Mouse (Mus musculus): ENCODE data around the gene Eefsec. TPM values are rescaled to one million over a fixed set of nuclear protein-coding genes. Genes with fewer than 3 reads are reported as not detected.

The Eefsec gene
- total and polyA plus RNA-seq, 2 experiments from 2014 or later, result 22.9 to 28.4 TPM

GRCm38 (mm10) chr6:88447454-88447853 lies 1.1 kb upstream of the Eefsec start:
- H3K27me3 ChIP-seq (ENCODE audit: insufficient read depth, low read length), result no peaks in the 10 kb centered on the region; the same call in 1 of the 2 replicates
- H3K4me3 ChIP-seq (ENCODE audit: low read depth, low read length), result no peak overlapping the region
- H3K36me3 ChIP-seq (ENCODE audit: insufficient read depth), result no peaks in the 10 kb centered on the region
- H3K9me3 ChIP-seq (ENCODE audit: low read length), result no peaks in the 10 kb centered on the region
- no peak for TF ChIP-seq CTCF (IDR thresholded peaks at IDR 0.05; ENCODE audit: low read depth)
- ATAC-seq, result no peak
- H3K4me2 ChIP-seq (ENCODE audit: low read depth), result no peak overlapping the region
- no peak overlapping the region for H3K9ac ChIP-seq
- WGBS, result 13% methylated on average over 4 of the region's 4 CpGs
- no peak for DNase-seq
- 0 out of 2 replicates have a peak, but pooled peaks cover 5% of the 10 kb centered on the region for H3K4me1 ChIP-seq (ENCODE audit: insufficient read depth)
- no peak overlapping the region for H3K27ac ChIP-seq (ENCODE audit: low read depth, low read length)

GRCm38 (mm10) chr6:88445661-88446060 lies 678 bp downstream of the Eefsec start:
- Histone ChIP-seq H3K27me3 (ENCODE audit: insufficient read depth, low read length) (no peaks in the 10 kb centered on the region), H3K9ac (peak overlapping the region; percentile 91), H3K4me1 (ENCODE audit: insufficient read depth) (0 out of 2 replicates have a peak, but pooled peaks cover 5% of the 10 kb centered on the region), H3K4me2 (ENCODE audit: low read depth) (peak overlapping the region; percentile 77), H3K9me3 (ENCODE audit: low read length) (no peaks in the 10 kb centered on the region), H3K36me3 (ENCODE audit: insufficient read depth) (no peaks in the 10 kb centered on the region), H3K27ac (ENCODE audit: low read depth, low read length) (no peak overlapping the region; the same call in 1 of the 2 replicates), H3K4me3 (ENCODE audit: low read depth, low read length) (peak overlapping the region; percentile 80)
- 12% methylated on average over 5 of the region's 5 CpGs for WGBS
- DNase-seq (no peak), ATAC-seq (no peak)
- no peak for TF ChIP-seq CTCF (IDR thresholded peaks at IDR 0.05; ENCODE audit: low read depth)

- H3K4me1 ChIP-seq (ENCODE audit: insufficient read depth), result 0 out of 2 replicates have a peak, but pooled peaks cover 5% of the 10 kb centered on the region
Observed at GRCm38 (mm10) chr6:88444076-88444750, 2.1 kb downstream of the Eefsec start.

DNA sequence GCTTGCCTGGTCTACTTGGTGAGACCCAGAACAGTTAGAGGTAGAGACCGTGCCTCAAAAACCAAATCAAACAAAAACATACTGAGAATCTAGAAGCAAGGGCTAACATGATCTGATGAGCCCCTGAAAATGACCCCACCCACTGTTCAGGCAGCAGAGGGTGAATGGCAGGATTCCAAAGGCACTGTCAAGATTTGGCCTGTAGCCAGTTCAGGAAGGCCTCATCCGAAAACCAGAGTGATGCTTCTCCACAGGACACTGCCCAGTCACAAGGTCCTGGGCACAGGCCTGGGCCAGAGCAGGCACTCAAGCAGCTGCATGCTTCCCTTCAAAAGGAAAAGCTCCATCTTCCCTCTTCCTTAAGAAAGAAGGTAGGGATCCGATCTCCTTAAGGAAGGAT lies 2.9 kb downstream of the Eefsec start:
- no peak overlapping the region for H3K9ac ChIP-seq
- no peak overlapping the region for H3K27ac ChIP-seq (ENCODE audit: low read depth, low read length)
- H3K9me3 ChIP-seq (ENCODE audit: low read length), result no peaks in the 10 kb centered on the region
- no peaks in the 10 kb centered on the region for H3K27me3 ChIP-seq (ENCODE audit: insufficient read depth, low read length)
- H3K4me1 ChIP-seq (ENCODE audit: insufficient read depth), result 0 out of 2 replicates have a peak, but pooled peaks cover 5% of the 10 kb centered on the region
- H3K4me3 ChIP-seq (ENCODE audit: low read depth, low read length), result no peak overlapping the region
- no peak for TF ChIP-seq CTCF (IDR thresholded peaks at IDR 0.05; ENCODE audit: low read depth)
- no peaks in the 10 kb centered on the region for H3K36me3 ChIP-seq (ENCODE audit: insufficient read depth)
- no peak for DNase-seq
- 68% methylated on average over 3 of the region's 3 CpGs for WGBS
- H3K4me2 ChIP-seq (ENCODE audit: low read depth), result no peak overlapping the region
- ATAC-seq, result no peak

More at GRCm38 (mm10) chr6:88444076-88444750, 2.1 kb downstream of the Eefsec start:
- DNase-seq, result no peak
- H3K4me3 ChIP-seq (ENCODE audit: low read depth, low read length), result no peak overlapping the region
- no peak overlapping the region for H3K27ac ChIP-seq (ENCODE audit: low read depth, low read length)
- H3K27me3 ChIP-seq (ENCODE audit: insufficient read depth, low read length), result no peaks in the 10 kb centered on the region
- H3K4me2 ChIP-seq (ENCODE audit: low read depth), result no peak overlapping the region
- H3K36me3 ChIP-seq (ENCODE audit: insufficient read depth), result no peaks in the 10 kb centered on the region
- no peak overlapping the region for H3K9ac ChIP-seq
- no peaks in the 10 kb centered on the region for H3K9me3 ChIP-seq (ENCODE audit: low read length)
- WGBS, result 89% methylated on average over 7 of the region's 7 CpGs
- no peak for TF ChIP-seq CTCF (IDR thresholded peaks at IDR 0.05; ENCODE audit: low read depth)
- ATAC-seq, result no peak

GRCm38 (mm10) chr6:88442551-88442950 lies 3.8 kb downstream of the Eefsec start:
- Histone ChIP-seq H3K4me1 (ENCODE audit: insufficient read depth) (0 out of 2 replicates have a peak, but pooled peaks cover 5% of the 10 kb centered on the region), H3K9ac (no peak overlapping the region), H3K4me3 (ENCODE audit: low read depth, low read length) (no peak overlapping the region), H3K4me2 (ENCODE audit: low read depth) (no peak overlapping the region), H3K27ac (ENCODE audit: low read depth, low read length) (no peak overlapping the region), H3K27me3 (ENCODE audit: insufficient read depth, low read length) (no peaks in the 10 kb centered on the region), H3K9me3 (ENCODE audit: low read length) (no peaks in the 10 kb centered on the region), H3K36me3 (ENCODE audit: insufficient read depth) (no peaks in the 10 kb centered on the region)
- TF ChIP-seq CTCF (IDR thresholded peaks at IDR 0.05; ENCODE audit: low read depth), result no peak
- 77% methylated on average over 3 of the region's 3 CpGs for WGBS
- ATAC-seq, result no peak
- DNase-seq, result no peak

DNA sequence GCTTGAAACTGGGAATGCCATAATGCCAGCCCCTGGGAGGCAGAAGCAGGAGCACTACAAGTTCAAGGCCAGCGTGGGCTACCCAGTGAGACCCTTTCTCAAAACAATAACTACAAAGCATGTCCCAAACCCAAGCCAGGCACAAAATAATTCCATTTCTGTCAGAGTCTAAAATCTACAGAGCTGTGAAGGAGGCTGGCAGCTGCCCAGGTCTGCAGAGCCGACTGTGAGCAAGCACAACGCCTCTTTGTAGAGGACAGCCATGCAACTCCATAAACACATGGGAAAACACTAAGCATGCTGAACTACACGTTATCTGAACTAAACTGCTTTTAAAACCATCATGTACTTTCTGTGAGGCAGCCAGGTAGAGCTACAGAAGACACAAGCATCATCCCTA lies 7.3 kb downstream of the Eefsec start:
- H3K4me3 ChIP-seq (ENCODE audit: low read depth, low read length), result no peak overlapping the region
- no peaks in the 10 kb centered on the region for H3K9me3 ChIP-seq (ENCODE audit: low read length)
- DNase-seq (peak; percentile 11), ATAC-seq (no peak)
- H3K27me3 ChIP-seq (ENCODE audit: insufficient read depth, low read length), result no peaks in the 10 kb centered on the region
- H3K27ac ChIP-seq (ENCODE audit: low read depth, low read length), result no peak overlapping the region
- H3K36me3 ChIP-seq (ENCODE audit: insufficient read depth), result no peaks in the 10 kb centered on the region
- H3K4me1 ChIP-seq (ENCODE audit: insufficient read depth), result no peaks in the 10 kb centered on the region
- TF ChIP-seq CTCF (IDR thresholded peaks at IDR 0.05; ENCODE audit: low read depth), result no peak
- 31% methylated on average over 4 of the region's 4 CpGs for WGBS
- no peak overlapping the region for H3K9ac ChIP-seq
- no peak overlapping the region for H3K4me2 ChIP-seq (ENCODE audit: low read depth)

GRCm38 (mm10) chr6:88435609-88436008 lies 10.7 kb downstream of the Eefsec start:
- H3K9me3 ChIP-seq (ENCODE audit: low read length), result no peaks in the 10 kb centered on the region
- no peaks in the 10 kb centered on the region for H3K27me3 ChIP-seq (ENCODE audit: insufficient read depth, low read length)
- no peak overlapping the region for H3K4me2 ChIP-seq (ENCODE audit: low read depth)
- no peak for ATAC-seq
- WGBS, result 92% methylated on average over 7 of the region's 7 CpGs
- no peak overlapping the region for H3K4me3 ChIP-seq (ENCODE audit: low read depth, low read length)
- TF ChIP-seq CTCF (IDR thresholded peaks at IDR 0.05; ENCODE audit: low read depth), result no peak
- H3K4me1 ChIP-seq (ENCODE audit: insufficient read depth), result no peaks in the 10 kb centered on the region
- no peak overlapping the region for H3K27ac ChIP-seq (ENCODE audit: low read depth, low read length)
- H3K36me3 ChIP-seq (ENCODE audit: insufficient read depth), result no peaks in the 10 kb centered on the region
- no peak for DNase-seq
- H3K9ac ChIP-seq, result no peak overlapping the region
